Mouse (Mus musculus) olfactory bulb, adult 2 months (tissue): ENCODE data around the gene Pde8b. TPM values are rescaled to one million over a fixed set of nuclear protein-coding genes. Genes with fewer than 3 reads are reported as not detected.

Source experiments
- H3K27ac ChIP-seq: fragments of 200-500 bp; 2 replicates; pipeline ENCODE4 v1.5.1; 2012; ENCODE audit warnings: low read depth, low read length; ENCODE audit not compliant: insufficient read depth
- H3K4me1 ChIP-seq: fragments of 200-500 bp; 2 replicates; pipeline ENCODE4 v1.6.1; 2012; ENCODE audit warnings: low read length; ENCODE audit not compliant: control insufficient read depth, insufficient read depth
- H3K4me3 ChIP-seq: fragments of 200-500 bp; 2 replicates; pipeline ENCODE4 v1.5.1; 2012; ENCODE audit warnings: mild to moderate bottlenecking, low read depth, low read length, moderate library complexity; ENCODE audit not compliant: insufficient read depth
- CTCF ChIP-seq: fragments of 200-500 bp; IDR thresholded peaks from 2 replicates; pipeline ENCODE4 v1.5.1; 2012; ENCODE audit warnings: low read depth, mild to moderate bottlenecking, low read length, moderate library complexity; ENCODE audit not compliant: insufficient read depth
- POLR2A ChIP-seq: fragments of 200-500 bp; IDR thresholded peaks from 2 replicates; pipeline ENCODE4 v1.6.1; 2012; ENCODE audit warnings: mild to moderate bottlenecking, low read depth, low read length, moderate library complexity; ENCODE audit not compliant: insufficient read depth
- WGBS: fragments of 180-500 bp; shearing (Covaris S2); methylation state at CpG from one replicate; pipeline ENCODE4 v1.1.7; 2018; 5-methylcytosine and 5-hydroxymethylcytosine counted together
- polyA plus RNA-seq: library from polyadenylated mRNA; stranded (reverse); fragments of >200 nt; gene quantifications from 2 replicates; pipeline ENCODE4 v1.2.4, GENCODE M21; 2012; ENCODE audit warnings: low replicate concordance; ENCODE audit not compliant: missing spikeins, insufficient read depth, insufficient read length

The Pde8b gene
- polyA plus RNA-seq, 1 experiment = not detected

GRCm38 (mm10) chr13:95177326-95177725 lies 72.8 kb downstream of the Pde8b start:
- no peak overlapping the region for H3K4me3 ChIP-seq
- no peak for TF ChIP-seq CTCF
- TF ChIP-seq POLR2A = no peak
- no peak overlapping the region for H3K27ac ChIP-seq
- 51% methylated on average over 9 of the region's 9 CpGs for WGBS
- peaks cover 8% of the 10 kb centered on the region for H3K4me1 ChIP-seq

- WGBS = 51% methylated on average over 5 of the region's 5 CpGs
- H3K27ac ChIP-seq = no peak overlapping the region
- no peak overlapping the region for H3K4me3 ChIP-seq
- TF ChIP-seq POLR2A (no peak), CTCF (no peak)
- peaks cover 8% of the 10 kb centered on the region for H3K4me1 ChIP-seq
Observed at GRCm38 (mm10) chr13:95176399-95176798, 73.7 kb downstream of the Pde8b start.

- H3K4me3 ChIP-seq = no peak overlapping the region
- H3K27ac ChIP-seq = no peak overlapping the region
- 46% methylated on average over 6 of the region's 6 CpGs for WGBS
- TF ChIP-seq POLR2A (no peak), CTCF (no peak)
- H3K4me1 ChIP-seq = peaks cover 8% of the 10 kb centered on the region
Observed at GRCm38 (mm10) chr13:95174253-95174652, 75.9 kb downstream of the Pde8b start.

GRCm38 (mm10) chr13:95172346-95172745 lies 77.8 kb downstream of the Pde8b start:
- 93% methylated on average over 4 of the region's 4 CpGs for WGBS

GRCm38 (mm10) chr13:95160211-95160610 lies 89.9 kb downstream of the Pde8b start:
- Histone ChIP-seq H3K4me3 (no peak overlapping the region), H3K27ac (no peak overlapping the region), H3K4me1 (no peaks in the 10 kb centered on the region)
- WGBS = 77% methylated on average over 3 of the region's 3 CpGs
- TF ChIP-seq POLR2A (no peak), CTCF (no peak)

More at GRCm38 (mm10) chr13:95172346-95172745, 77.8 kb downstream of the Pde8b start:
- TF ChIP-seq POLR2A (no peak), CTCF (no peak)
- no peak overlapping the region for H3K4me3 ChIP-seq
- H3K27ac ChIP-seq = no peak overlapping the region
- peaks cover 6% of the 10 kb centered on the region for H3K4me1 ChIP-seq

- 81% methylated on average over 7 of the region's 7 CpGs for WGBS
- TF ChIP-seq POLR2A (no peak), CTCF (no peak)
- Histone ChIP-seq H3K4me1 (no peaks in the 10 kb centered on the region), H3K4me3 (no peak overlapping the region), H3K27ac (no peak overlapping the region)
Observed at GRCm38 (mm10) chr13:95158986-95159385, 91.2 kb downstream of the Pde8b start.

- Histone ChIP-seq H3K4me1 (no peaks in the 10 kb centered on the region), H3K4me3 (no peak overlapping the region), H3K27ac (no peak overlapping the region)
- no peak for TF ChIP-seq POLR2A
- TF ChIP-seq CTCF = no peak
Observed at GRCm38 (mm10) chr13:95144746-95145145, 105.4 kb downstream of the Pde8b start.

- Histone ChIP-seq H3K27ac (no peak overlapping the region), H3K4me3 (no peak overlapping the region), H3K4me1 (no peaks in the 10 kb centered on the region)
- TF ChIP-seq CTCF = no peak
- no peak for TF ChIP-seq POLR2A
- WGBS = 92% methylated on average over 4 of the region's 4 CpGs
Observed at GRCm38 (mm10) chr13:95140460-95141079, 109.6 kb downstream of the Pde8b start.

GRCm38 (mm10) chr13:95135326-95136150 lies 114.6 kb downstream of the Pde8b start:
- WGBS = 66% methylated on average over 7 of the region's 7 CpGs
- H3K4me1 ChIP-seq = no peaks in the 10 kb centered on the region
- no peak for TF ChIP-seq CTCF
- TF ChIP-seq POLR2A = no peak
- no peak overlapping the region for H3K4me3 ChIP-seq
- no peak overlapping the region for H3K27ac ChIP-seq
